Mouse (Mus musculus) cerebellum, adult 11 months (tissue): ENCODE data around the gene Gm27021.
"Not testable (repeated sequence)": the region's sequence is repeated elsewhere in the genome, so short reads cannot be mapped to it uniquely, and the experiment has no call there.

Source experiments
- DNase-seq: peaks from one replicate; pipeline ENCODE4 v3.0.0; 2022

Gm27021 gene

GRCm38 (mm10) chr8:120685097-120685496 lies 17.2 kb upstream of the Gm27021 start:
- DNase-seq, result no peak

- DNase-seq, result no peak
Observed at GRCm38 (mm10) chr8:120684082-120684481, 16.2 kb upstream of the Gm27021 start.

GRCm38 (mm10) chr8:120683602-120684001 lies 15.7 kb upstream of the Gm27021 start:
- no peak for DNase-seq

DNA sequence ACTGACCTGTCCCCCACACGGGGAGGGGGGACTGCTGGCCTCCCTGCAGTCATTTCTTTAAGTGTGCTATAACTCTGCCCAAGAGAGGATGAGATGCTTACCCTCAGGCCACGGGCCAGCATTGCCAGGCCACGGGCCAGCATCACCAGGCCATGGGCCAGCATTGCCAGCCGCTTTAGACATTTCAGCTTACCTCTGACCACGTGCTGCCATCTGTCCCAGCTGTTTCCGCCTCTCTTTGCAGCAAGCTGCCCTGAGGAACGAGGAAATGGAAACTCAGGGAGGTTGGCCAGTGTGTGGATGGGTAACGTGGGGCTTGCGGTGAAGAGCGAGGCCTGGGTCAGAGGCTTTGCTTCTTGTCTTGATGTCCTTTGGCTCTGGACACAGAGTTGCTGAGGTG lies 13.2 kb upstream of the Gm27021 start:
- DNase-seq, result no peak

GRCm38 (mm10) chr8:120680405-120680804 lies 12.5 kb upstream of the Gm27021 start:
- not testable (repeated sequence) for DNase-seq

DNA sequence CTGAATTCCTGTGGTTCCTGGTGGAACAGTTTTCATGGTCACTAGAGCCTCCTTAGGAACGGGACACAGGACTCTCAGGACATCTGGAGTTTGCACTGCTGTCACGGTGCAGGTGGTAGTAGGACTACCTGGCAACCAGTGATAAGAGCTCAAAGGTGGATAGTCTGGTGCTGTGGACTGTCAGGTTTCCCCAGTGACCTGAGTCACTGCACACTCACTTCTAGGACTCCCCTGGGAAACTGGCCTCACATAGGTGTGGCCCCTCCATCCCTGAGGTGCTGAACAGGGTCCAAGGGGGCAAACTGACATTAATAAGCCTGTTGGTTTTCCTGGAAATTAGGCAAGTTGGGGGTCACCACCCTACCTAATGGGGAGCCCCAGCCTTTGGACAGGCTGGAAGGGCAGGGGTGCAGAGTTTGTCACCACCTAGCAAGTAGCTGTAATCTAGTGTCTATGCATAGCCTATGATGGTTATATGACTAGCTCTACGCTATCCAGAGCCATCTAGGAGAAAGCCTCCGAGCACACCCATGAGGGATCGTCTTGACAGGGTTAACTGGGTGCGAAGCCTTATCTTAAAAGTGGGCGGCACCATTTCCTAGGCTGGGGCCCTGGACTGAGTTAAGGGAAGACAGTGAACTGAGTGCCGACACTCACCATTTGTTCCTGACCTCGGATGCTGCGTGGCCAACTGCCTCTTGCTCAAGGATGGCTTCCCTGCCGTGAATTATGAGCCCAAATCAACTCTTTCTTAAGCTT lies 11.9 kb upstream of the Gm27021 start:
- DNase-seq, result no peak

- DNase-seq, result peak; percentile 64
Observed at GRCm38 (mm10) chr8:120678447-120678846, 10.6 kb upstream of the Gm27021 start.

DNA sequence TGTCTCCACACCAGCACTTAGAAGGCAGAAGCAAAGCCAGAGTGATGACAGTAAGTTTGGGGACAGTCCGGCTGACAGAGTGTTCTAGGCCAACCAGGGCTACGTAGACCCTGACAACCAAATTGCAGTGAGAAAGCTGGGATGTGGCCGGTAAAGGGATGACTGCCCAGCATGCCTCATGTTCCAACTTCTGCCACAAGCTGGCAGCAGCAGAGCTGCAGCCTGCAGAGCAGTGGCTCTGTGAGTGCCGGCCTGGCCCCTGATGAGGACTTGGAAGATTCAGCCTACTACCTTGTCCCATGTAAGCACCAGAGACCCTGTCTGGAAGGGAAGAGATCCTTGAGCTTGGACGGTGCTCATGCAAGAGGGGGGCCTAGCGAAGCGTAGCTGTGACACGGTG lies 7.8 kb upstream of the Gm27021 start:
- no peak for DNase-seq

GRCm38 (mm10) chr8:120673298-120673697 lies 5.4 kb upstream of the Gm27021 start:
- no peak for DNase-seq

- no peak for DNase-seq
Observed at GRCm38 (mm10) chr8:120672626-120673229, 4.8 kb upstream of the Gm27021 start.

DNA sequence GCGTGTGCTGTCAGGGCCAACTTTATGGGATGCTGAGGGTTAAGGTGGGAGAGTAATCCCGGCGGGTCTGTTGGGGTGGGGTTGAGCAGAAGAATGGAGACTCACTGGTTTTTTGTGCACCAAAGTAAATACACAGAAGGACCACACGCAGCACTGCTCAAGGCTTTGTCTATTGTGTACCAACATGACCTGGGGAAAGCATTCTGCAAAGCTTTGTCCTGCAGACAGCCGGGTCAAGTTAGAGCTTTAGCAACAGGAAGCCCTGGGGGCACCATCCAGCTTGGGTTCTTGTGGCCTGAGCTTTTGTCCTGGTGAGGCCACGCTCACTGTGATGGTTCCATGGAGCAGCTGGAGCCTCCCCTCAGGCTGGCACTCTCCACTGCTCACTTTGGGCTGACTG lies 3.9 kb upstream of the Gm27021 start:
- DNase-seq, result no peak

DNA sequence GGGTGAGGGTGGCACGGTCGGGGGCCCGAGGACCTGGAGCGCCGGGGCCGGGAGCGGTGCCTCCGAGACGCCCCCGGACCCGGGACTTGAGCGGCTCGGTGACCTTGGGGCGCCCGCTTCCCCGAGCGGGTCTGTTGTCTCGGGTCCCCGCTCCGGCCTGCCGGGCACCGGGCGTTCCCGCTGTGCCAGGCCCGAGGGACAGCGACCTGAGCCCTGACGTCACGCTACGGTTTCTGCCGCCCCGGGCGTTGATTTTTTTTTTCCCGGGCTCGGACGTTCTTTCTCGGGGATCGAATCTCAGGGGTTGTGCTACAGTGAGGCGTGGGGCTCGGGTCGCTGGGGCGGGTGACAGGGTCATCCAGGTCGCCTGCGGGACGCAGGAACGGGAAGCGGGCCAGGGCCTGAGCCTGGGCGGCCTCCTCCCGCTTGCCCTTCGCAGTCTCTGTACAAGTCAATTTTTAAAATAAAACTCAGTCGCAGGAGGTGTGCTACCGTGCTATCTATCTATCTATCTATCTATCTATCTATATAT lies 561 bp upstream of the Gm27021 start, which contains the start of gene Emc8:
Gene Emc8, minus strand, starts transcription at position 200 of the 532 bp plus-strand sequence.
- no peak for DNase-seq

DNA sequence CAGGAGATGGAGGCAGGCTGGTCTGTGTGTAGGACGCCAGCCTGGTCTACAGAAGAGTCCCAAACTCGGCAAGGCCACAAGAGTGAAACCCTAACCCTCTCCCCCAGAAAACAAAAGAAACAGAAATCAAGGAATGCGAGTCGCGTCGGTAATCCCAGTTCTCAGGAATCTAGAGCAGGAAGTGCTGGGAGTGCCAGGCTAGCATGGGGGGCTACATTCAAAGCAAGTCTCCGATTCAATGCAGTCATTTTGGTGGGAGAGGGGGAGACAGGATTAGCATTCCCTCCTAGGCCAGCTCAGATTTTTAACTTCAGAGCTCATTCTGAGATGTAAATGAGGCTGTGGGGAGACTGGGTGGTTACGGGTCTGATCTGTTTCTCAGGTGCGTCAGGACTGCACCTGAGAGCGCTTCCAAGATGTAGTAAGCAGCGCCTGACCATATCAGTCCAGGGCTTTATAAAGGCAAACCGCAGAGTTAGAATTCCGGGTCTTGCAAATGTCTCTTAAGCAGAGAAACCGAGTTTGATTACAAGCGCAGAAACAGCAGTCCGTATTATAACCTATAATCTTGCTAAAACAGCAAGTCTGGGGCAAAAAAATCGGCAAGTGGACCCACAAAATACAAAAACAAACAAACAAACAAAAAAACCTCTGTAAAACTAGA lies 940 bp downstream of the Gm27021 start:
- DNase-seq, result no peak

- no peak for DNase-seq
Observed at GRCm38 (mm10) chr8:120665726-120666455, 2.0 kb downstream of the Gm27021 start.

GRCm38 (mm10) chr8:120664566-120664965 lies 3.3 kb downstream of the Gm27021 start:
- DNase-seq, result no peak

- DNase-seq, result no peak
Observed at GRCm38 (mm10) chr8:120657415-120657814, 10.5 kb downstream of the Gm27021 start.

DNA sequence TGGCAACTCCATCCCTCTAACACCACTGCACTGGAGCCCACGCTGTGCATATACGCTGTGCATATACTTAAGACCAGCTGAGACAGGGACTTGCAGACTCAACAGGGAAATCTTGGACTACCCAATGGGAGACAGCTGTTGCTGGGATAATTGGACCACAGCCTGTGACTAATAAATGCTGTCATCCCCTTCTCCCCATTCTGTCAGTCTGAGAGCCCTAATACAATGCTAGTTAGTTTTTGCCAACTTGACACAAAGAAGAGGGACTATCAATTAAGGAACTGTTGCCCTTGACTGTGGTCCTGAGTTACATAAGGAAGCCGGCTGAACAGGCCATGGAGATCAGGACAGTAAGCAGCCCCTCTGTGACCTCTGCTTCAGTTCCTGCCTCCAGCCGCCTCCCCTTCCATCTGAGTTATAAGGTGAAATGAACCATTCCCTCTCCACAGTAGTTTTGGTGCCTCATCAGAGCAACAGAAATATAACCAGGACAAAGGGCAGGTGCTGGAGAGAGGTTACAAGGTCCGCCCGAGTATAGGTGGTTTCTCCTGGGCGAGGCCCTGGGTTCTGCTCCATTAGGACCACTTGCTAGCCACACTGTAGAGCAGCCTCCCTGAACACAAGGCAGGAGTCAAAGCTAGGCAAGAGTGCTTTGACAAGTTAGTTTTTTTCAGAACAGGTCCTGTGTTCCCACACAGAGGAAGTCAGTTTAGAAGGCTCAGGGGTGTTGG lies 11.4 kb downstream of the Gm27021 start:
- no peak for DNase-seq

GRCm38 (mm10) chr8:120647532-120647931 lies 20.3 kb downstream of the Gm27021 start, which contains the start of gene 1190005I06Rik:
TSS of gene 1190005I06Rik (minus strand) at chr8:120647632.
- DNase-seq, result no peak

DNA sequence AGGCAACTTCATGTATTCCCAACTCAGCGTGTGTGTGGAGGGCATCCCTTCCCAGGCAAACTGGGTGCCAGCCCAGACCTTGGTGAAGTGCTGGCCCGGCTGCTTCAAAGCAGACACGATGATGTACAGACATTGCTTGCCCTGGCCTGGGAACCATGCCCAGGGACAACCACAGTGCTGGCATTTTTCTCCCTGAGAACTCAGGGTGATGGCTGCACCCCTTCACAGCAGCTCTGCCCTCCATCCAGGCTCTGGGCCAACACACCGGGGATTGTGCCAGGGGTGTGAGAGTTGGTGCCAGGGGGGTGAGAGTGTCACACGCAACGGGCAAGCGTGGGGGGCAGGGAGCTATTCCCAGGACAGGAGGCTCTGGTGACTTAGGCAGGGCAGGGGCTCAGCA lies 23.2 kb downstream of the Gm27021 start:
- peak; percentile 39 for DNase-seq

DNA sequence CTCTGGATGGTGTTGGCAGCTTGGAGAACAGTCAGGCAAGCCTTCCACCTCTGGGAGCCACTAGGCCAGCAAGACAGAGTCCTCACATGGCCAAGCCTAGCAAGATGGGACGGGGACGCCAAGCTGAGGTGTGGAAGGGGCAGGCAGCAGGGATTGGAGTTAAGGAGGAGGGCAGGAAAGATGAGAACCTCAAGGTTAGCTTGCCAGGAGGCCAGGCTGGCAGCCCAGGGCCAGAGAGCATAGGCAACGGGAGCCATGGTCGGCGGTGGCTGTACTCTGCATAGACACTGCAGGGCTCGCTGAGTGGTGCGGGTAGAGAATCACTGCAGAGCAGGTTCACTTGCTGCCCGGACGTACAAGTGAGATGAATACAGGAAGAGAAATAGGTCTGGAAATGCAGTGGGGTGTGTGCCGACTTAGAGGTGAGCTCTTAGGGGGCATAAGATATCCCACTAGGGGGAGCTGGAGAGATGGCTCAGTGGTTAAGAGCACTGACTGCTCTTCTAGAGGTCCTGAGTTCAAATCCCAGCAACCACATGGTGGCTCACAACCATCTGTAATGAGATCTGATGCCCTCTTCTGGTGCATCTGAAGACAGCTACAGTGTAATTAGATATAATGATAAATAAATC lies 25.7 kb downstream of the Gm27021 start:
- no peak for DNase-seq

- DNase-seq, result no peak
Observed at GRCm38 (mm10) chr8:120641245-120641644, 26.6 kb downstream of the Gm27021 start.
